Mouse (Mus musculus) frontal cortex, postnatal 25 days (tissue): ENCODE results near the gene Olfr52.
"Not testable (repeated sequence)": the region's sequence is repeated elsewhere in the genome, so short reads cannot be mapped to it uniquely, and the experiment has no call there.

Experiments used
- DNase-seq, 2 experiments: peaks; one replicate each; pipeline ENCODE4 v3.0.0; 2022; ENCODE audit warnings: low spot score in 2 of 2

Olfr52 gene

GRCm38 (mm10) chr2:86185583-86185982 is at the start of gene Olfr52:
Olfr52 (minus strand) TSS chr2:86185683.
- DNase-seq = no peak

GRCm38 (mm10) chr2:86231301-86231700 is 45.8 kb upstream of the Olfr52 start, which contains the start of gene Olfr1047:
Olfr1047 (minus strand) TSS chr2:86231401.
- DNase-seq = no peak

- no peak for DNase-seq
These were observed 33.7 kb upstream of the Olfr52 start, which contains the start of gene Olfr1046 for GRCm38 (mm10) chr2:86219214-86219613. Olfr1046 (minus strand) TSS chr2:86219314.

GRCm38 (mm10) chr2:86202909-86203308 is 17.4 kb upstream of the Olfr52 start, which contains the start of gene Olfr1045:
Olfr1045 (minus strand) TSS chr2:86203009.
- no peak for DNase-seq

GRCm38 (mm10) chr2:86195863-86196262 is 10.4 kb upstream of the Olfr52 start:
- DNase-seq = no peak

- no peak for DNase-seq
These were observed 5.5 kb downstream of the Olfr52 start for GRCm38 (mm10) chr2:86179950-86180349.

GRCm38 (mm10) chr2:86177720-86178119 is 7.8 kb downstream of the Olfr52 start, which contains the start of gene Olfr1044:
Olfr1044 (minus strand) TSS chr2:86177820.
- DNase-seq = no peak

- DNase-seq = not testable (repeated sequence)
These were observed 10.1 kb downstream of the Olfr52 start for GRCm38 (mm10) chr2:86175422-86175821.

GRCm38 (mm10) chr2:86167422-86167821 is 18.1 kb downstream of the Olfr52 start, which contains the start of gene Olfr1043:
Olfr1043 (minus strand) TSS chr2:86167522.
- DNase-seq = no peak

- DNase-seq = no peak
These were observed 23.7 kb downstream of the Olfr52 start, which contains the start of gene Olfr1042 for GRCm38 (mm10) chr2:86161738-86162137. Olfr1042 (minus strand) TSS chr2:86161838.

GRCm38 (mm10) chr2:86146632-86147031 is 38.9 kb downstream of the Olfr52 start, which contains the start of gene Olfr1040:
Olfr1040 (minus strand) TSS chr2:86146732.
- no peak for DNase-seq

GRCm38 (mm10) chr2:86135828-86136227 is 49.7 kb downstream of the Olfr52 start, which contains the start of gene Olfr1039:
Olfr1039 (minus strand) TSS chr2:86135928.
- no peak for DNase-seq
